Mouse (Mus musculus): ENCODE results near the gene Gm8453.
"Not testable (repeated sequence)": the region's sequence is repeated elsewhere in the genome, so short reads cannot be mapped to it uniquely, and the experiment has no call there.

Gm8453 gene

GRCm38 (mm10) chr7:22229384-22229783 is at the start of gene Gm8453:
TSS of gene Gm8453 (minus strand) at chr7:22229484.
- not testable (repeated sequence) for DNase-seq (ENCODE audit: low spot score)

- not testable (repeated sequence) for DNase-seq (ENCODE audit: low spot score)
Observed at GRCm38 (mm10) chr7:22201164-22201563, 28.1 kb downstream of the Gm8453 start, which contains the start of gene Gm8653. TSS of gene Gm8653 (minus strand) at chr7:22201264.

- DNase-seq (ENCODE audit: low spot score), result not testable (repeated sequence)
Observed at GRCm38 (mm10) chr7:22189077-22189476, 40.2 kb downstream of the Gm8453 start, which contains the start of gene Vmn1r143. TSS of gene Vmn1r143 (plus strand) at chr7:22189377.

All from T-cell, adult 2 months (primary cell).